Mouse (Mus musculus) cerebellum, postnatal 14 days (tissue): ENCODE measurements around the gene Rps6kb1.

Experiments
- DNase-seq, 2 experiments: peaks; one replicate each; pipeline ENCODE4 v3.0.0; 2021; ENCODE audit warnings: mixed read lengths in 2 of 2

Gene Rps6kb1

GRCm38 (mm10) chr11:86544639-86545299 is at the start of gene Rps6kb1, which contains the start of gene Tubd1:
TSS of gene Rps6kb1 (minus strand) at chr11:86544805.
TSS of gene Tubd1 (plus strand) at chr11:86544991.
- peak; percentile 99 for DNase-seq

- DNase-seq: no peak
Observed at GRCm38 (mm10) chr11:86593443-86593842, 48.8 kb upstream of the Rps6kb1 start.

GRCm38 (mm10) chr11:86592993-86593392 is 48.4 kb upstream of the Rps6kb1 start:
- DNase-seq: no peak

GRCm38 (mm10) chr11:86591931-86592616 is 47.5 kb upstream of the Rps6kb1 start:
- no peak for DNase-seq

GRCm38 (mm10) chr11:86591301-86591845 is 46.8 kb upstream of the Rps6kb1 start:
- DNase-seq: no peak

GRCm38 (mm10) chr11:86590579-86590978 is 46.0 kb upstream of the Rps6kb1 start:
- no peak for DNase-seq

- DNase-seq: no peak
Observed at GRCm38 (mm10) chr11:86590066-86590465, 45.5 kb upstream of the Rps6kb1 start.

GRCm38 (mm10) chr11:86588583-86589298 is 44.1 kb upstream of the Rps6kb1 start:
- no peak for DNase-seq

GRCm38 (mm10) chr11:86587830-86588229 is 43.2 kb upstream of the Rps6kb1 start:
- DNase-seq: no peak

- no peak for DNase-seq
Observed at GRCm38 (mm10) chr11:86586868-86587792, 42.5 kb upstream of the Rps6kb1 start.

GRCm38 (mm10) chr11:86586177-86586867 is 41.7 kb upstream of the Rps6kb1 start:
- DNase-seq: no peak

GRCm38 (mm10) chr11:86585598-86585984 is 41.0 kb upstream of the Rps6kb1 start:
- DNase-seq: no peak

- DNase-seq: no peak
Observed at GRCm38 (mm10) chr11:86584898-86585597, 40.4 kb upstream of the Rps6kb1 start.

GRCm38 (mm10) chr11:86583990-86584897 is 39.6 kb upstream of the Rps6kb1 start:
- no peak for DNase-seq

GRCm38 (mm10) chr11:86583313-86583825 is 38.8 kb upstream of the Rps6kb1 start:
- no peak for DNase-seq

GRCm38 (mm10) chr11:86582543-86583260 is 38.1 kb upstream of the Rps6kb1 start:
- DNase-seq: no peak

GRCm38 (mm10) chr11:86581943-86582542 is 37.4 kb upstream of the Rps6kb1 start:
- DNase-seq: no peak

- no peak for DNase-seq
Observed at GRCm38 (mm10) chr11:86581250-86581753, 36.7 kb upstream of the Rps6kb1 start.
